Mouse (Mus musculus) spleen, adult 18-20 months (tissue): Measurements from ENCODE around the gene Uvrag.

ENCODE experiments used
- DNase-seq, 2 experiments: peaks; one replicate each; pipeline ENCODE4 v3.0.0; 2022; ENCODE audit warnings: mixed read lengths in 2 of 2

Gene Uvrag

DNA sequence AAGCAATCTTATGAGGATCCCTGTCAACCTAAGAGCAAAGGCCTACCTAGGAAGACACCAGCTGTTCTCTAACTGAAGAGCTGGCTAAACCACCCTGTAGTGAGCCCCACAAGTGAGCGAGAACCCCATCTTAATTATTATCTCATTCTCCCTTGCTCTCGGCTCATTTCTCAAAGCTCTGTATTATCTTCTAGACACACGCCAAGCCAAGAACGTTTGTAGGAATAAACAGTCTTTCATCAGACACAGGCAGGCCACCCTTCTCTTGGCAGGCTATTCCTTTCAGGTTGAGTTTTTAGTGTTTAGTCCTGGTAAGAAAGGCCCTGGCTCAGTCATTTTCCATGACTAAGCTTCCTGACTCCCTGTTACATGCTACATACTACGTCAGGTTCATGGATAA lies 218.0 kb downstream of the Uvrag start:
- DNase-seq, result no peak

- DNase-seq, result no peak
These were observed 223.5 kb downstream of the Uvrag start for GRCm38 (mm10) chr7:98917407-98917806.

DNA sequence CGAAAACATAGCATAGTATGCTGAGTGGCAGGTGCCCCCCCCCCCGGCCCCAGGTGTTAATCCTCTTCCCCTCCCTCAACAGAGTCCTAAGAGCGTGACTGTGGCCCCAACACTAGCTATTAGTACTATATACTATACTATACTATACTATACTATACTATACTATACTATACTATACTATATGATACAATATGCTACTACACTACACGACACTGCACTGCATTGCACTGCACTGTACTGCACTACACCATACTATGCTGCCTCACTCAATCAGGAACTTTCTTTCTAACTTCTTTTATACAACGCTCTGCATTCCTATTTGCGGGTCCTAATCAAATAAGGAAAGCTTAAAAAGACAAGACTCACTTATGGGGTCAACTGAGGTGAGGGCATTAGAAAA lies 224.4 kb downstream of the Uvrag start:
- DNase-seq, result no peak

- DNase-seq, result no peak
These were observed 228.0 kb downstream of the Uvrag start for GRCm38 (mm10) chr7:98912953-98913360.

GRCm38 (mm10) chr7:98911276-98911675 lies 229.7 kb downstream of the Uvrag start:
- DNase-seq, result no peak

GRCm38 (mm10) chr7:98910712-98911111 lies 230.2 kb downstream of the Uvrag start:
- DNase-seq, result no peak

- DNase-seq, result no peak
These were observed 230.8 kb downstream of the Uvrag start for GRCm38 (mm10) chr7:98910164-98910563.

- no peak for DNase-seq
These were observed 233.5 kb downstream of the Uvrag start for GRCm38 (mm10) chr7:98907476-98907875.

- DNase-seq, result no peak
These were observed 236.1 kb downstream of the Uvrag start for GRCm38 (mm10) chr7:98904659-98905362.

- DNase-seq, result no peak
These were observed 237.1 kb downstream of the Uvrag start for GRCm38 (mm10) chr7:98903884-98904283.

GRCm38 (mm10) chr7:98901120-98901519 lies 239.8 kb downstream of the Uvrag start:
- no peak for DNase-seq

DNA sequence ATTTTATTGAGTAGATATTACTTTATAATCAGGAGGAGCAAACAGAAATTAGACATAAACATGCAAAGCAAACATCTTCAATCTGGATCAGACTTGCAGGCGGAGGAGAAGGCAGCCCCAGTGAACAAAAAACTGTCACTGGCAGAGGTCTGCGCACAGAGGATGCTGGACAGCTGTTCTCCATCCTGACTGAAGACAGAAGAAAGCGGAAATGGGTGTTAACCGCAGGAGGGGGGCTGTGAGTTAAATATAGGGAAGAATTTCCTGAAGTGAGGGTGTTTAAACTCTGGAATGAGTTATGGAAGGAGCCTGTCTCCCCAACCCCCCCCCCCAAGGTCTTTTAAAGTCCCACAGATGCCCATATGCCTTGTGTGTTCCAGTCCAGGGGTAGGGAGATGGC lies 241.1 kb downstream of the Uvrag start:
- no peak for DNase-seq

- DNase-seq, result no peak
These were observed 243.6 kb downstream of the Uvrag start for GRCm38 (mm10) chr7:98897323-98897722.

DNA sequence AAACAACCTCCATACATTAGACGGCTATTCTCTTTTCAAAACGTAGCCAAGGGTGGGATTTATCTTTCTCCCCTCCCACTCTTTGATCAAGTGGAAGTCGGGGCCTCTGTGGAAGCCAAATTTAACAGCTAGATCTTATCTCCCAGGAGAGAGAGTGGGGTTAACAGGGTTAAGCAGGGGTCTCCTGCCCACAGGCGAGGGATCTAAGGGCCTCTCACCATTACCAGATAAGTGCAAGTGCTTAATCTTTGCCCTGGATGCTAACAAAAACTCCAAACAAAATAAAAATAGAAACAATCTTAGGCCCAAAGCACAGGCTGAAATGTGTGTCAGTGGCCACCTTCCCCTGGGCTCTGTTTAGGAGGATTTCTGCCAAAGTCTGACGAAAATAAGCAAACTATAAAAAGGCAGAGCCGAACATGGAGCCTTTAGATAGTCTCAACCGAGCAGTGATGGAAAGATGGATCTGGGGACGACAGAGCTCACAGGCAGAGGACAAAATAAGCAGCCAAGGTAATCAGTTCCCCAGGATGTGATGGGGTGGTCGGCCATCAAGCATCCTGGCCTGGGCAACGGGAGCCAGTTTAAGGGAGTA lies 245.3 kb downstream of the Uvrag start:
- DNase-seq, result no peak

- no peak for DNase-seq
These were observed 246.2 kb downstream of the Uvrag start for GRCm38 (mm10) chr7:98894768-98895167.

- no peak for DNase-seq
These were observed 246.6 kb downstream of the Uvrag start for GRCm38 (mm10) chr7:98894305-98894704.

DNA sequence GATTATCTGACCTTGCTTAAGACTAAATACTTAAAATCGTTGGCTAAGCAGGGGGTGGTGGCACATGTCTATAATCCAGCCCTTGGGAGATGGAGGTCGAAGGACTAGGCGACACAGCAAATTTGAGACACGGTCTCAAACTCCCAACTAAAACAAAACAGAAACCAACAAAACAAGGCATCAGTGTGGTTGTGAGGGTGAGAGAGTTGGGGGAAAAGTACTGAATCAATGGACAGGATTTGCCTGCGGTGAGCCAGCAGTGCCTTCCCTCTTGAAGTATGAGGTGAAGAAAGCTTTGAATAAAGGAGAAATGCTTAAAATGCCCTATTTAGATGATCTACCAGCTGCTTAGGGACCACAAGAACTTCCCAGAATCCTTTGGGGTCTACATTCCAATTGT lies 247.8 kb downstream of the Uvrag start:
- DNase-seq, result no peak

GRCm38 (mm10) chr7:98889211-98889610 lies 251.7 kb downstream of the Uvrag start:
- DNase-seq, result no peak

DNA sequence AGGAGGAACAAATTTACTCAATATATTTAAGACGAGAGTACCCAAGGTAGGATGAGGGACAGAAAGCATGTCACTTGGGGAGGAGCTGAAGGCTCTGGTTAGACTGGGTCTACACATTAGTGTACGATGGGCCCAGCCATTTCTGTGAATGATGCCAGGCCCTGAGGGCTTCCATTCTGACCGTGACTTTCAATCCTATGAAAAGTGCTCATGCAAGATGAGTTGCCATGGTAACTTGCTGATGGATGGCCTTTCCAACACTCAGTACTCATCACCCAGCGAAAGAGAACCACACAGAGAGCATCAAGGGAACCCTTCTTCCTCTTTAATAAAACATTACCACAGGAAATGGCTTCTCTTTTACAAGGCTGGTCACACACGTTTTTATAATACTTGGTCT lies 252.1 kb downstream of the Uvrag start:
- no peak for DNase-seq

DNA sequence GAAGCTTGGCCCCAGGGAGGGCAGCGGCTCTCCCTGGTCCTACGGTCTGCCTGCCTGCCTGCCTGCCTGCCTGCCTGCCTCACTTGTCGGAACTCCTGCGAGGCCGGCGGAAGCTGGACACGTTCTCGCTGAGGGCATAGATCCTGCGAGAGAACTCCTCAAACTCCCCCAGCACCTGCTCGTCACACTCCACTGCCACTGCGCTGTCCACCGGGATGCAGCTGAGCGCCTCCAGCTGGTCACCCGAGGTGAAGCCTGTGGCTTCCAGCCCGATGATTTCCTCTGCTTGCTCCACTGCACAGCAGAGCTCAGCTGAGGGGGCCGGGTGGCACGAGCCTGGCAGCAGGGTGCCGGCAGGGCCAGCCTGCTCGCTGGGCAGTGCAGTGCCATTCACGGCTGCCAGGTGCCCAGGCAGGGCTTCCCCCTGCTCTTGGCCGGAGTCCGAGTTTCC lies 253.1 kb downstream of the Uvrag start:
- DNase-seq, result peak in 1 of 2 experiments; percentile 13

- DNase-seq, result no peak
These were observed 259.1 kb downstream of the Uvrag start for GRCm38 (mm10) chr7:98881887-98882286.

GRCm38 (mm10) chr7:98879176-98879575 lies 261.8 kb downstream of the Uvrag start:
- DNase-seq, result no peak

- no peak for DNase-seq
These were observed 264.8 kb downstream of the Uvrag start for GRCm38 (mm10) chr7:98876119-98876518.

DNA sequence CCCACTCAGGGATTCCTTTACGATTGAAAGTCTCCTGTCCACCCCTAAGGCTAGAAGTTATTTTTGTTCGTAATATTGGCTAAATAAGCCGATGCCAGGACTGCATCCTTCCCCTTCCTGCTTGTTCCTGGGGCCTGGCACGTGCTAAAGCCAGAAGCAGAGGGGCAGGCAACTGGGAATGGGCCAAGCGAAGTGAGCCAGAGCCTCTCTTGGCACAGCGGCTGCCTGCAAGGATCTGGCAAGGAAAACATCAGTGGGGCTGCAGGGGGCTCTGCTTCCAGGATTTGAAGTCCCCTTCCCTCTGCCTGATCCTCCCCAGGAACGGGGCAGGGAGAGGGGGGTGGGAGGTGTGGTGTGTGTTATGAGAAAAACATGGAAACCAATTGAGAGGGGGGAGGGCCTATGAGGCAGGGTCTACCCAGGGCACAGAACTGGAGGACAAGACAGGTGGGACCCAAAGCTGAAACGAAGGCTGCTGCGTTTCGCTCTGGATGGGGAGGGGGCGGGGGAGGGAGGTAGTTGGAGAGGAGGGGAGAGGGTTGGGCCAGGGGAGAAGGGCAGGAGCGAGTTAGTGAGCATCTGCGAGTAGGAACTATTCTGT lies 265.5 kb downstream of the Uvrag start:
- DNase-seq, result no peak
